Mouse (Mus musculus): ENCODE measurements at regions not wholly inside any gene's neighbourhood (a gene's known extent, or its start where the extent isn't known, plus 50 kb on each side); places are given as distances from the start of the nearest gene placed in this dataset.

DNA sequence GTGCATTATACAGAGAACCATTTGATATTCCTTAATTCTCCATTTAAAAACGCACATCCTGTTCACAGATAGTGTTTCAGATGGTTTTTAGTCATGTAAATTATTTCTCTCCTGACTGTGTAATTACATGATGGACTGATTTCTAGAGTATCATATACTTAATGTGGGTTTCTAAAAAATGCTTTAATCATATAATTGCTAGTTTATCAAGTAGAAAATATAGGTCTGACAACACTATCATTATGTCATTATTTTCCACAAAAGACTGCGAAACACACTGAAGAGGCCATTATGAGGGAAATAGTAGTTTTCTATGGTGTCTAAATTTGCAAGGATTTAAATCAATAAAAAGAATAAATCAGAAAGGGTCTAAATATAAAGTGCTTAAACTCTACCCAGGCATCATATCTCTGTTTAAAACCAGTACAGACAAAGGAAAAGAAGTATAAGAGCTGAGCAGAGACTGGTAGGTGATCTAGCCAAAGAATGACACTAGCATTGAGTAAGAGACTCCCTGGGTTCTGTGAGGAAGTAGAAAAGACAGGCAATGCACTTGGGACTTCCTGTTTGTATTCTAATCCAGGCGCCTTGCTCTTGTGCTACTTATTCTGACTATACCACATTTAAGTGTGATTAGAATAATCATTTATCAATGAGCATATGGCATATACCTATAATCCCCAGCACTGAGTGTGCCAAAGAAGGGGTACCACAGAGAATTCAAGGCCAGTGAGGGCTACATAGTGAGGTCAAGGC lies 127.1 kb downstream of the Ube2e3 start:
- no peak for TF ChIP-seq CTCF (IDR thresholded peaks at IDR 0.05; ENCODE audit: low read depth, low read length)
- TF ChIP-seq POLR2A (IDR thresholded peaks at IDR 0.05; ENCODE audit: extremely low read depth, insufficient read depth, low read length), result no peak
